Mouse (Mus musculus) heart, postnatal 0 days (tissue): Measurements from ENCODE around the gene Pou2f2. TPM values are rescaled to one million over a fixed set of nuclear protein-coding genes. Genes with fewer than 3 reads are reported as not detected.

Experiments used
- ATAC-seq: fragments of 200-750 bp; cut with Nextera tagmentation; 2 replicates; pipeline ENCODE4 v1.8.0; 2017; ENCODE audit warnings: low read depth, moderate number of reproducible peaks, moderate library complexity; ENCODE audit not compliant: insufficient read depth
- DNase-seq: peaks from one replicate; pipeline ENCODE4 v3.0.0-alpha.2; 2016; ENCODE audit warnings: low spot score
- H3K27ac ChIP-seq: fragments of 300-500 bp; sonication (generic); 2 replicates; pipeline ENCODE4 v1.5.1; 2014; ENCODE audit warnings: low read depth, mild to moderate bottlenecking
- H3K27me3 ChIP-seq: fragments of 300-500 bp; sonication (generic); 2 replicates; pipeline ENCODE4 v1.6.1; 2014; ENCODE audit warnings: low read length, mixed read lengths; ENCODE audit not compliant: control insufficient read depth, insufficient read depth
- H3K36me3 ChIP-seq: fragments of 300-500 bp; sonication (generic); replicated peaks from 2 replicates; pipeline ENCODE4 v1.6.1; 2014; ENCODE audit warnings: low read length, mixed read lengths; ENCODE audit not compliant: control insufficient read depth, insufficient read depth
- H3K4me1 ChIP-seq: fragments of 300-500 bp; sonication (generic); 2 replicates; pipeline ENCODE4 v1.6.1; 2014; ENCODE audit warnings: antibody characterized with exemption; ENCODE audit not compliant: control insufficient read depth, insufficient read depth
- H3K4me2 ChIP-seq: fragments of 300-500 bp; sonication (generic); 2 replicates; pipeline ENCODE4 v1.6.1; 2014; ENCODE audit warnings: low read depth, mild to moderate bottlenecking, low read length, moderate library complexity
- H3K4me3 ChIP-seq: fragments of 300-500 bp; sonication (generic); 2 replicates; pipeline ENCODE4 v1.5.1; 2014; ENCODE audit warnings: low read depth, low read length
- H3K9ac ChIP-seq: fragments of 300-500 bp; sonication (generic); replicated peaks from 2 replicates; pipeline ENCODE4 v1.6.1; 2014; ENCODE audit warnings: low read depth, low read length, mixed read lengths
- H3K9me3 ChIP-seq: fragments of 300-500 bp; sonication (generic); replicated peaks from 2 replicates; pipeline ENCODE4 v1.6.1; 2016; ENCODE audit warnings: low read length; ENCODE audit not compliant: control insufficient read depth
- CTCF ChIP-seq: IDR thresholded peaks from 2 replicates; pipeline ENCODE4 v1.5.1; 2016; ENCODE audit warnings: antibody characterized with exemption, control low read depth, low read depth
- EP300 ChIP-seq: IDR thresholded peaks from 2 replicates; pipeline ENCODE4 v1.6.1; 2016; ENCODE audit warnings: antibody characterized with exemption, low read depth
- WGBS: fragments of 180-500 bp; shearing (Covaris S2); extraction: QIAGEN DNeasy Blood & Tissue Kit; methylation state at CpG from one replicate; pipeline ENCODE4 v1.1.7; 2014; 5-methylcytosine and 5-hydroxymethylcytosine counted together
- polyA plus RNA-seq: library from polyadenylated mRNA; unstranded; fragments of >200 nt; fragmentation: Nextera tagmentation; extraction: Ambion mirVana; gene quantifications from 2 replicates; pipeline ENCODE4 v1.2.1, GENCODE M21; 2015
- total RNA-seq: library from RNA; depleted of rRNA; stranded (reverse); fragments of >200 nt; gene quantifications from 2 replicates; pipeline ENCODE4 v1.2.3, GENCODE M21; 2014; ENCODE audit warnings: low replicate concordance

Pou2f2 gene
- total and polyA plus RNA-seq, 2 experiments from 2014 or later: under 0.01 to 0.25 TPM

DNA sequence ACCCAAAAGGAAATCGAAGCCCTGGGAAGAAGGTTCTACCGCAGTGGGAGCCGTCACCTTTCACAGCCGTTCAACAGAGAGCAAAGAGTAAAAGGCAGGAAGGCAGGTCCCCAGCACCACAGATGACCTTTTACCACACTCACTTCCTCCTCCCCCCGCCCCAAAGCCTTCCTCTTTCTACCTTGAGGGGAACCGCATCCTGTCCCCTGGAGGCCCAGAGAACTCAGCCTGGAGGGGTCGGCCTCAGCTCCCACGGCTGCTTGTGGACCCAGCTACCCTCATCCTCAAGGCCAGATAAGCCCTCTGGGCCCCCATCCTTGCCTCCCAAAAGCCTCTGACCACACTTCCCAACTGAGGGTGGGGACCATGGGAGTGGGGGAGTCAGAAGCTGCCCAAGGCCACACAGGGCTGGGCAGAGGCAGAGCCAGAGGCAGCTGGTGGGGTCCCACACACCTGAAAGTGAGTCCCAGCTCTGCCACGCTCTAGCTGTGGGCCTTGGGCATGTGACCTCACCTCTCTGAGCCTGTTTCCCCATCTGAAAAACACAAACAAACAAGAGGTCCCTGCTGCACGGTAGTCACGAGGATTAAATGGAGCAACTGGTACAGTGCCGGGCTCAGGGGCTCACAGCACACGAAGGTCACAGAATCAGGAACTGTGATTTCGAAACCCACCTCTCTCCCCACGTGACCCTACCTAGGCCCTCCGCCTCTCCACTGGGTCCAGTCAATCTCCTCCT, 26.0 kb upstream of the Pou2f2 start:
- peaks cover 35% of the 10 kb centered on the region for H3K36me3 ChIP-seq
- 74% methylated on average over 16 of the region's 16 CpGs for WGBS
- no peak for TF ChIP-seq CTCF
- peak overlapping the region; percentile 12; the same call in 1 of the 2 replicates for H3K27ac ChIP-seq
- H3K9ac ChIP-seq: no peak overlapping the region
- H3K9me3 ChIP-seq: no peaks in the 10 kb centered on the region
- H3K4me1 ChIP-seq: no peaks in the 10 kb centered on the region
- no peak overlapping the region for H3K4me2 ChIP-seq
- ATAC-seq (no peak), DNase-seq (no peak)
- no peak overlapping the region for H3K4me3 ChIP-seq
- no peaks in the 10 kb centered on the region for H3K27me3 ChIP-seq

DNA sequence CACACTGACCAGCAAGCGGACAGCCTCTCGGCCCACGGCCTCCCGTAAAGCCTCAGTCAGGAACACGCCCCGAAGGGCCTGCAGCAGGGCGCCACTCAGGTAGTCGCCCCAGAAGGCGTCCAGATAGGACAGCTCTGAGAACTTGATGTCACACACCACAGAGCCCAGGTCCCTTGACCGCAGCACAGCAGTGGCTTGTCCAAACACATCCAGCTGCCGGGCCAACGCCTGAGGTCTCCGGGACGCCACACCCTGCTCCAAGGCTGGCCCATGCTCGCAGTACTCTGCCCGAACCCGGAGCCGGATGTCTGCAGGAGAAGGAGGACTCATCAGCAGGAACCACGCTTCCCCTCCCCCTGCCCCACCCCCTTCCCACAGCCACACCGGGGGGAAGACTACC, 24.1 kb upstream of the Pou2f2 start:
- H3K4me2 ChIP-seq: no peak overlapping the region
- no peaks in the 10 kb centered on the region for H3K27me3 ChIP-seq
- no peaks in the 10 kb centered on the region for H3K4me1 ChIP-seq
- H3K4me3 ChIP-seq: no peak overlapping the region
- no peak for ATAC-seq
- no peaks in the 10 kb centered on the region for H3K9me3 ChIP-seq
- WGBS: 86% methylated on average over 20 of the region's 20 CpGs
- TF ChIP-seq CTCF: no peak
- TF ChIP-seq EP300: no peak
- no peak overlapping the region for H3K9ac ChIP-seq
- H3K27ac ChIP-seq: no peak overlapping the region
- DNase-seq: no peak
- peaks cover 18% of the 10 kb centered on the region for H3K36me3 ChIP-seq

DNA sequence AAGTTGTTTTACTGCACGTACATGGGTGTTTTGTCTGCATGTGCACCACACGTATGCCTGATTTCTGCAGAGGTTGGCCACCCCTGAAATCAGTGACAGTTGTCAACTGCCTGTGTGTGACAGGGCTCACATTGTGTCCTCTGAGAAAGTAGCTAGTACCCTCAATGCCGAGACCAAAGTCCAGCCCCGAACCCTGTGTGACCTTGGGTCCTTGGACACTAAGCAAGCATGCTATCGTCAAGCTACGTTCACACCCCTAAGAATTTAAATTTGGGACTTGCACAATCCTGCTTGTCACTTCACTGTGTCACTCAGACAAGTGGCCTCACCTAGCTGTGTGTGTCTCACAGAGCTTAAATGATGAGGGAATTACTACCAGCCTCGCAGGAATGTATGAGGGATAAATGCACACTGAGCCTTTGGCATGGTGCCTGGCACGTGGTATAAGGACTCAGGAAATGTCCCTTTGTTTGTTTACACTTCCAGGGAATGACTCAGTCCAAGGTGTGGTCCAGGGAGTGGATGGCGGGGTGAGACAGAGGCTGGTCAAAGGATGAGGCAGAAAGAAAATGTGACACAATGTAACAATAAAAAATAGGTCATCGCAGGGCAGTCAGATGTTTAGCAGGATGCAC, 18.0 kb upstream of the Pou2f2 start:
- H3K27me3 ChIP-seq: no peaks in the 10 kb centered on the region
- H3K9ac ChIP-seq: no peak overlapping the region
- no peaks in the 10 kb centered on the region for H3K4me1 ChIP-seq
- peak; percentile 75 for ATAC-seq
- no peaks in the 10 kb centered on the region for H3K9me3 ChIP-seq
- TF ChIP-seq EP300 (no peak), CTCF (no peak)
- no peak overlapping the region for H3K4me3 ChIP-seq
- 32% methylated on average over 10 of the region's 10 CpGs for WGBS
- H3K36me3 ChIP-seq: peaks cover 2% of the 10 kb centered on the region
- H3K4me2 ChIP-seq: no peak overlapping the region
- no peak overlapping the region for H3K27ac ChIP-seq
- DNase-seq: peak; percentile 9

DNA sequence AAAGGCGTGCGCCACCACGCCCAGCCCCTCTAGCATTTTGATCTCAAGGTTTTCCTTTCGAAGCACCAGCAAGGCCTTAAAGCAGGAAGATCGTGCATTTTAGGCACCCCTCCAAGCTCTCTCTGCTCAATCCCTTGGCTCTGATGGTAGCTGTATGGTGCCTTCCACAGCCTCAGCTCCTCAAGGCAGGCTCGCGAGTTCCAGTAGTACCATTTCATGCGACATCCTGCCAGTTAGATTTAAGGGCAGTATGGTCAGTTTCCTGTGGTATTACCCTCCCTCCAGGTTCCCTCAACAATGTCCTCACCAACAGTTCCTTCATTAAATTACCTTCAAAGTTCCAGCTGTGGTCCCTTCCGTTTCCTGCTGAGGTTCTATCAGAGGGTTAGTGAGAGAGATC, 16.6 kb upstream of the Pou2f2 start:
- Histone ChIP-seq H3K27me3 (no peaks in the 10 kb centered on the region), H3K4me2 (no peak overlapping the region), H3K9me3 (no peaks in the 10 kb centered on the region), H3K4me1 (no peaks in the 10 kb centered on the region), H3K36me3 (no peaks in the 10 kb centered on the region), H3K4me3 (no peak overlapping the region), H3K9ac (no peak overlapping the region), H3K27ac (no peak overlapping the region)
- ATAC-seq (no peak), DNase-seq (no peak)
- no peak for TF ChIP-seq CTCF
- TF ChIP-seq EP300: no peak
- 75% methylated on average over 9 of the region's 9 CpGs for WGBS

DNA sequence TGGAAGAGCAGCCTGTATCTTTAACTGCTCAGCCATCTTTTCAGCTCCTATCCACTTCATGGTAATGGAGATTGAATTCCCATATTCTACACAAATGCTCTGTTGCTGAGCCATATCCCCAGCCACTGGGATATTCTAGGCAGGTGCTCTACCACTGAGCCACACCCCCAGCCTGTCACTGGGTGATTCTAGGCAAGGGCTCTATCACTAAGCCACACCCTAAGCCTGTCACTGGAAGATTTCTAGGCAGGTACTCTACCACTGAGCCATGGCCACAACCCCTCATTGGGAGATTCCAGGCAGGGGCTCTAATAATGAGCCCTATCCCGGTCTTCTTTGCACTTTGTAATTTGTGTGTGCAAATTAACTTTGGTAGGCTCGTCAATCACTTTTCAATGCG, 15.6 kb upstream of the Pou2f2 start:
- 71% methylated on average over 3 of the region's 3 CpGs for WGBS
- no peak overlapping the region for H3K4me3 ChIP-seq
- H3K4me2 ChIP-seq: no peak overlapping the region
- H3K36me3 ChIP-seq: no peaks in the 10 kb centered on the region
- H3K9ac ChIP-seq: no peak overlapping the region
- DNase-seq (no peak), ATAC-seq (no peak)
- H3K4me1 ChIP-seq: no peaks in the 10 kb centered on the region
- no peak overlapping the region for H3K27ac ChIP-seq
- TF ChIP-seq CTCF (no peak), EP300 (no peak)
- no peaks in the 10 kb centered on the region for H3K27me3 ChIP-seq
- H3K9me3 ChIP-seq: no peaks in the 10 kb centered on the region

DNA sequence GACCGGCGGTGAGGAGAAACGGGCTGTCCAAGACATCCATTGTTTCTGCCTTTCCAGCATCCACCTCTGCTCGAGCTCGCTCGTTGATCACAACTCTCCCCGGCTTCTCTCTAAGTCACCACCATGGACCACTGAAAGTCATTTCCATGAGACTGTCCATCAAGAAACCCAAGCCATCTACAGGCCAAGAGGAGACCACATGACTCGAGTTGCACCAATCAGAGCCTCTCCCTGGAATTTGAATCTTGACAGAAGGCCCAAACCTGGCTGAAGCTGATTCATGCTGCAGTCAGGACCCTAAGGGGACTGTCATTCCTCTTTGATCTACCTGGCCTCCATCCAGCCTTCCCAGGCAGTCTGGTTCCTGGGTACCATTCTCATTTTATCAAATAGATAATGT, 12.6 kb upstream of the Pou2f2 start:
- Histone ChIP-seq H3K4me3 (no peak overlapping the region), H3K36me3 (no peaks in the 10 kb centered on the region), H3K9me3 (no peaks in the 10 kb centered on the region), H3K9ac (no peak overlapping the region), H3K4me1 (no peaks in the 10 kb centered on the region), H3K27me3 (no peaks in the 10 kb centered on the region), H3K4me2 (no peak overlapping the region), H3K27ac (no peak overlapping the region)
- WGBS: 68% methylated on average over 8 of the region's 8 CpGs
- TF ChIP-seq EP300: no peak
- no peak for TF ChIP-seq CTCF
- ATAC-seq: no peak
- no peak for DNase-seq
